Mouse (Mus musculus) monocyte, adult 2 months (primary cell): ENCODE results near the gene Tspan9.

Experiments used
- DNase-seq, 2 experiments: peaks; one replicate each; pipeline ENCODE4 v3.0.0; 2022; ENCODE audit warnings: low spot score in 2 of 2, low read depth in 1 of 2

The Tspan9 gene

GRCm38 (mm10) chr6:127989624-127990212 lies 153.7 kb downstream of the Tspan9 start:
- DNase-seq = no peak

DNA sequence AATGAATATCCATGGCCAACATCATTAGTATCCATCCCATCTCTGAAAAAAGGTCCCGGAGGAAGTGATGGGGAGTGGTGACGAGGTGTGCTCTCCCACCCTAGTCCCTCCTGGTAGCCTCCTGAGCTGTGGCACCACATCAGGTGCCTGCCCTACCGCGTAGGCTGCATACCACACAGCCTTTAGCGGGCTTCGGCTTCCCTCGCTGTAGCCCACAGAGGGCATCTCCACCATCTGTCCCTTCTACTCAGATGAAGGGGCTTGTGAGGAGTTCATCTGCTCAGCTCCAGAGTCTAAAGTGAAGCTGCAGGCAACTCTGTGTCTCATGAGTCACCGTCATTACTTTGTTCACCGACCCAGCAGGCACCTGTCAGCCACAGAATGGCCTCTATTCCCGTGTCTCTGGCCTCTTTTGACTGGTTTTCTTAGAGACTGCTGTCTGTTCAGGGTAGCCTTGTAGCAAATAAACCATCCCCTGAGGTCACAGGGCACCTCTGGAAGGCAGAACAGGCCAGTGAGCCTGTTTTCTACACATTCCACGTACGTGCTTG lies 154.4 kb downstream of the Tspan9 start:
- DNase-seq = no peak

DNA sequence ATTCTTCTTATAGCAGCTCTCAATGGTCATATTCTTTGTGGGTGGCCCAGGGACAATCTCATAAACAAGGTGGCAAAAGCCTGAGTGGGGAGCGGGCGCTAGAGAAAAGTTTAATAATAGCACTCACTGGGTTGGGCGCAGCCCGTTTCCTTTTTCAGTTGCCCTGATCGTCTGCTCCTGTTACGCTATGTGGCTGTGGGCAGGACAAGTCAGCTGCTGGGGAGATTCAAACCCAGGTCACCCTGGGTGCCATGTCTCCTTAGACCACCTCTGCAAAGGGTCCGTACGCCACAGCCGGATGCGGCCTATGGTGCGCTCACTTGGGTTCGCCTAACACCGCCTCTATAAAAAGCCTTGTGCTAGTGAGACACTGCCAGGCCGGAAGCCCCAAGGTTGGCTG lies 156.0 kb downstream of the Tspan9 start:
- no peak for DNase-seq

DNA sequence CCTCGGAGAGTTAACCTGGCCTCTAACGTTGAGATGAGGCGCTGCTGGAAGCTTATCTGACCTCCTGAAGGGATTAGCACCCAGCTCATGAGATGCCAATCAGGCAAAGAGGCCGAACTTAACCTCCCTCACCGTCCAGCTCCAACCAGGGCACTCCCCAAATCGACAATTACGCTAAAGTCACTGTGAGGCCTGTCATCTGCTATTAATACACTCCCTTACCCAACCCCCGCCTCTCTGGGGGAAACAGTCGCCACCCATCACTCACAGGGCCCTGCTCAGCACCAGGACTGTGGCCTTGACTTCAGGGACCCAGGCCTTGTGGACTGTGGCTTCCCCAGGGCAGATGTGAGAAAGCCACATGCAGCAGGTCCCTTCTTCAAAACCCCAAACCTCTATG lies 157.0 kb downstream of the Tspan9 start:
- DNase-seq = no peak

DNA sequence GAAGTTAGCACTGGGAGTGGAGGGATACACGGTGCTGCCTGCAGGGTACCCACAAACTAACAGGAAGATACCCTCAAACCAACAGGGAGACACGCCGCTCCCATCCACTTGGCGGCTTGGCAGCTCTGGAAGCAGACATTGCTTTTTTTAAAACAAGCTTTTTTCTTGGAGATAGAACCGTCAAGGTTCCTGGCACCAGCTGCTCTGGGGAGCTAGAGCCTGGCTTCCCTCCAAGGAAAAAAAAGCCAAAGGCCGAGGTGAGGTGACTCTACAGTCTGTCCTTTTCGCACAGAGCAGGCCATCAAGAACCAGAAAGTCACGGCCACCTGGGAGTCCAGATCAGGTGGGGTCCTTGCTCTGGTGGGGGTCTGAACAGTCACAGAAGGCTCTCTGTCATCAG lies 162.2 kb downstream of the Tspan9 start:
- DNase-seq = no peak

GRCm38 (mm10) chr6:127980381-127981045 lies 162.9 kb downstream of the Tspan9 start:
- no peak for DNase-seq

DNA sequence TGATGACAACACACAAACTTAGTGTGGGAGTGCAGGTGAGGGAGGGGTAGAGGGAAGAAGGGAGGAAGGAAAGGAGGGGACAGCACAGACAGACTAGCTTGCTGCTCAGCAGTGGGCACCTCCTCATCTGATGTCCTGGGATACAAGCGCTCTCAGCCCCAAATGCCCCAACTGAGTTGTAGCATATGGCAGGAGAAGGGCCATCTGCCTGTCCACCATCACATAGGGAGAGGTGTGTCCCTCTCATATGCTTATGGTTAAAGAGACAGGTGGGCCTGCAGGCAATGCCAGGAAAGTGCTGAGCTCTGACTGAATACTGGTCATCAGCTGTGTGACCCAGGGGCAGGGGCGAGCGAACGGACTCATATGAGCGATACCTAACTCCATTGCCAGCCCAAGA lies 163.6 kb downstream of the Tspan9 start:
- DNase-seq = no peak

- DNase-seq = no peak
Measured at GRCm38 (mm10) chr6:127978941-127979340, 164.5 kb downstream of the Tspan9 start.

DNA sequence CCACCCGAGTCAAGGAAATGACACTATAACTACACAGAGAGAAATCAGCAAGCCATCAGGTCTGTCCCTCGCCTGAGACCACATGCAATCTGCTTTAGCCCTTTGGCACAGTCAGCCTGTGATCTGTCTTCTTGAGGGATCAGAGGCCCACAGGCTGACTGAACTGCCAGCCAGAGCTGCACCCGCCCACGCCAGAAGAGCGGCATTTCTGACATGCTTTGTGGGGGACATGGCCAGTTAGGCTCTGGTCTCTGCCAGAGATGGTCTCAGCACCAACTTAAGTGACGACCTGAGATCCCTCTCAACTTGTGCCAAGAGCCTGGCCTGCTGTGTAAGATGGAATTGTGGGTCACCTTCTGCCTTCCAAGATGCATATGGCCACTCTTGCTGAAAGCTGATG lies 166.7 kb downstream of the Tspan9 start:
- no peak for DNase-seq

DNA sequence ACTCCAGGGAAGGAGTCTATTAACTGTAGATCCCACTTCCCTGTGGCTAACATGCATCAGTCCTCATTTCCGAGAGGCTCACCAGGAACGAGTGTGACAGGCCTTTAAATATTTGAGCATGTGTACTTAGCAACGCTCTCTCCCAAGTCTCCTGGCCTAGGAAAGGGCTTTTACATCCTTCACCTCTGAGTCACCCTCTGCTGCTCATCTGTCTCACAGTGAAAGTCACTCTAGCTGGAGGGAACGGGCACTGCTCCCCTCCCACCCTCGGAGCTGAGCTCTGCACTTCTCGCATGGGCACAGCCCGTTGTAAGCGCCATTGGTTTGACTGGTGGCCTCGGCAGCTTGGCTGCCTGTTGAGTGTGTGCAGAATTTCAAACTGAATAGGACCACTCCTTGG lies 169.4 kb downstream of the Tspan9 start:
- DNase-seq = no peak

- no peak for DNase-seq
Measured at GRCm38 (mm10) chr6:127973553-127973952, 169.8 kb downstream of the Tspan9 start.

DNA sequence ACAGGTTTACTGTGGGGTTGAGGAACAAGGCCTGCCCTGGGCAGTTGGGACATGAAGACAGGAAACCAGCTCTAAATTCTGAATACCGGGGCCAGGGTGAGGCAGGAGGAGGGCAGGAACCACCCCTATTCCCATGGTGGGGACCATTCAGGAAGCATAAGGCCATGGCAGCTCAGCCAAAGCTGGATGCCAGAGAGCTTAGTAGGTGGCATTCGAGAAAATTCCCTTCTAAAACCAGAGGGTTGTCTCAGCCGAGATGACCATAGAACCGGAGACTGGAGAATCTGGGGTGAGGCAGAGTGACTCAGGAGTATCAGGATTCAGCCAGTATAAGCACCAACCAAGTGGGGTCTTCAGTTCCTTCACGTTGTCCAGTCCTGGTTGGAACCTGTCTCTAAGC lies 171.5 kb downstream of the Tspan9 start:
- DNase-seq = no peak

DNA sequence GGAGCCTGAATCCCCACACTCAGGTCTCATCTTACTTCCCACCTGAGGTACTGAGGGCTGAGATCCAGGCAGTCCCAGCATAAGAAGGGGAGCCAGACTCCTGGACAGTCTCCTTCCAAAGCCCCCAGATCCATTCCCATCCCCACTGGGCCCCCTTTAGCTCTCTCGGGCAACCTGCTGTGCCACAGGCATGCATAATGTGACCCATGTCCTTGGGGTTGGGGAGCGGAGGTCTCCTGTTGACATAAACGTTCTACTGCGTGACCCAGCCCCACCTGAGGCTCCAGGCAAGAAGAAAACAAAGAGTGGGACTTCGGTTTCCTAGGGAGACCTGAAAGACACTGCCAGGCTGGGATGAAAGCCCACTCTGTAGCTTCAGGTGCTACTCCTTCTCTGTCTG lies 172.5 kb downstream of the Tspan9 start:
- DNase-seq = no peak

- DNase-seq = no peak
Measured at GRCm38 (mm10) chr6:127970120-127970519, 173.3 kb downstream of the Tspan9 start.

DNA sequence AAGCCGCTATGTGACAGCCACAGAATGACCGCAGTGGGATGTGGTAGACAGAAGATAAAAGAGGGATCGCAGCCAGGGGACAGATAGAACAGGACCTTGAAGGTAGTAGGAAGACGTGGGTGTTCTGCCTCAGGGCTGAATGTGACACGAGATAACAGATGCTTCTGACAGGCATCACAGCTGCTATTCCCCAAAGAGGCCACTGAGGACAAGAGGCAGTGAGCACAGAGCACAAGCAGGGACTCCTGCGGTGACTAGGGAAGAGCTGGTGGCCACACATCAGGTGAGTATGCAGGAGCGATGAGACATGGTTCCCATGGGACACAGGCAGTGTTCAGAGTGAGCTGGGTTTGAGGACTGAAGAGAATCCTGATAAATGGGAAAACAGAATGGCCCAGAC lies 173.7 kb downstream of the Tspan9 start:
- DNase-seq = no peak

DNA sequence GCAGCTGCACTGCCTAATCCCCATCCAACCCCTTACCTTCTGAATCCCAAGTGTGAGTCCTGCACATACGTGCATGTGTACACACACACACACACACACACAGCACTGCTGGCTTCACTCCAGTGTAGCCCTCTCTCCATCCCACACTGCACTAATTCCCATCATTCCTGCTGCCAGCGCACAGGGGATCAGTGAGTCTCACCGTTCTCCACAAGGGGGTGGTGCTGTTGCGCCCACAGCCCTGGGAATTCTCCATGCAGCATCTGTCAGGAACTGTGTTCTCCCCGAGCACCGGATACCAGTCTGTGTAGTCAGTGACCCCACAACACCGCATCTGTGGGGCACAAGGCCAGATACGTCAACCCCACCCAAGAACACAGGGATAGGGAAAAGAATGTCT lies 177.9 kb downstream of the Tspan9 start:
- DNase-seq = no peak

DNA sequence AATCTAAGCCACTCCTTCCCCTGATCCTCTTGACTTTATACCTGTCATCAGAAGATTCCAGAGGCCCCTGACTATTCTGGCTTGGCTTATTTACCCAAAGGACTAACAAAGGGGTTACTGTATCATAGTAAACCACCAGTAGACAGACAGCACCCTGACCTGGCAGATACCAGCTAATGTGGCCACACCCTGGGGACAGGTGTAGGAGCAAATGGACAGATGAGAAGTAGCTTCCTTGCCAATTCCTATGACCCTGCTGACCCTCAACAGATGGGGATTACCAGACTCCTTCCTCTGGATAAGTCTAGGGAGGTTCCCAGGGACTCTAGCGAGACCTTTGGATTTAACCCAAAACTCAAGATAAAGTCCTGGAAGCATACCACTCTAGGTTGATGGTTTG lies 183.2 kb downstream of the Tspan9 start:
- no peak for DNase-seq

- DNase-seq = no peak
Measured at GRCm38 (mm10) chr6:127956172-127956571, 187.2 kb downstream of the Tspan9 start.

- no peak for DNase-seq
Measured at GRCm38 (mm10) chr6:127953071-127953470, 190.3 kb downstream of the Tspan9 start.

GRCm38 (mm10) chr6:127949885-127950284 lies 193.5 kb downstream of the Tspan9 start:
- no peak for DNase-seq

DNA sequence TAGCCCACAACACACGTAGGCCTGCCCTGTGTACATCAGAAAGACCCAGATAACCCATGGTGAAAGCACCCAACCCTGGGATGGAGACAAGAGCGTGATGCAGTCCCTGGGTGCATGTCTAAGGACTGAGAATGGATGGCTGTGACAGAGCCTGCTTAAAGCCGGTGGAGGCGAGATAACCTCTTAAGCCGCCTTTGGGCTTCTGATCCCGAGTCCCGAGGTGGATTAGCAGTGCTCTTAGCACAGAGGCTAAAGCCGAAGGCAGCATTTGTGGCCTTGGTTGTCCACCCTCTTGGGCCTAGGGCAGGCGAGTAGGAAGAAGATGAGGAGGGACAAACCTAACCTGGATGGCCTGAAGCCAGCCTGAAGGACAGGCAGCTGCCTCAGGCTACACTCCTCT lies 194.7 kb downstream of the Tspan9 start:
- no peak for DNase-seq

- DNase-seq = no peak
Measured at GRCm38 (mm10) chr6:127945725-127946124, 197.7 kb downstream of the Tspan9 start.

- no peak for DNase-seq
Measured at GRCm38 (mm10) chr6:127942421-127942820, 201.0 kb downstream of the Tspan9 start.
